Mouse (Mus musculus) CH12.LX (cell line): Measurements from ENCODE around the gene Sectm1a. TPM values are rescaled to one million over a fixed set of nuclear protein-coding genes. Genes with fewer than 3 reads are reported as not detected.

Experiments used
- DNase-seq: peaks from one replicate; pipeline ENCODE4 v3.0.0-alpha.2; 2013; ENCODE audit errors: extremely low read depth
- H3K27ac ChIP-seq: 2 replicates; pipeline ENCODE4 v1.5.1; 2012; ENCODE audit warnings: low read depth, mild to moderate bottlenecking, control low read depth, moderate library complexity; ENCODE audit not compliant: insufficient read depth
- H3K27me3 ChIP-seq: replicated peaks from 2 replicates; pipeline ENCODE3; 2012; ENCODE audit warnings: inconsistent platforms
- H3K36me3 ChIP-seq, 2 experiments: replicated peaks in 1 of 2; 2 replicates each; pipeline versions ENCODE3 to v1.6.1; 2012; ENCODE audit warnings: inconsistent platforms in 1 of 2, low read length in 1 of 2, mild to moderate bottlenecking in 1 of 2, mixed read lengths in 1 of 2, moderate library complexity in 1 of 2; ENCODE audit not compliant: control insufficient read depth in 1 of 2, insufficient read depth in 1 of 2
- H3K4me1 ChIP-seq, 2 experiments: 2 replicates each; pipeline ENCODE4 v1.6.1; 2012; ENCODE audit warnings: inconsistent platforms in 1 of 2, moderate library complexity in 1 of 2; ENCODE audit not compliant: insufficient read depth in 2 of 2, control insufficient read depth in 1 of 2
- H3K4me2 ChIP-seq: 2 replicates; pipeline ENCODE4 v1.6.1; 2012; ENCODE audit warnings: low read depth, mild to moderate bottlenecking, control low read depth; ENCODE audit not compliant: poor library complexity, insufficient read depth, severe bottlenecking
- H3K4me3 ChIP-seq, 3 experiments: fragments of 150-350 bp in 1 of 3; sonication (generic) in 1 of 3; replicated peaks in 1 of 3; 2 replicates each; pipeline versions ENCODE3 to v1.5.1; 2011 to 2012; ENCODE audit warnings: low read depth in 2 of 3, low read length in 2 of 3, mild to moderate bottlenecking in 2 of 3, moderate library complexity in 2 of 3, control low read depth in 1 of 3, improper control_type of control experiment in 1 of 3, inconsistent platforms in 1 of 3, mixed read lengths in 1 of 3; ENCODE audit not compliant: poor library complexity in 1 of 3
- H3K79me2 ChIP-seq: replicated peaks from 2 replicates; pipeline ENCODE4 v1.6.1; 2012; ENCODE audit warnings: mild to moderate bottlenecking, moderate library complexity; ENCODE audit not compliant: control insufficient read depth, poor library complexity, insufficient read depth, severe bottlenecking; ENCODE audit errors: extremely low read depth
- H3K9ac ChIP-seq: 2 replicates; pipeline ENCODE4 v1.6.1; 2012; ENCODE audit warnings: low read depth, mild to moderate bottlenecking, control low read depth, moderate library complexity; ENCODE audit not compliant: insufficient read depth
- H3K9me3 ChIP-seq: replicated peaks from 2 replicates; pipeline ENCODE3; 2012; ENCODE audit warnings: low read length, inconsistent platforms, mixed read lengths
- BHLHE40 ChIP-seq: IDR thresholded peaks from 2 replicates; pipeline ENCODE4 v1.6.1; 2011; ENCODE audit warnings: mild to moderate bottlenecking, low read depth, low read length, improper control_type of control experiment
- CHD1 ChIP-seq: IDR thresholded peaks from 2 replicates; pipeline ENCODE4 v1.6.1; 2012; ENCODE audit warnings: low read depth, low read length, improper control_type of control experiment, inconsistent platforms
- CHD2 ChIP-seq: IDR thresholded peaks from 2 replicates; pipeline ENCODE4 v1.6.1; 2011; ENCODE audit warnings: low read length, improper control_type of control experiment
- CTCF ChIP-seq, 2 experiments: IDR thresholded peaks in 1 of 2; conservative IDR thresholded peaks in 1 of 2; 2 replicates each; pipeline ENCODE4 v1.5.1; 2011 to 2012; ENCODE audit warnings: low read depth in 2 of 2, low read length in 2 of 2, improper control_type of control experiment in 1 of 2, inconsistent platforms in 1 of 2, mild to moderate bottlenecking in 1 of 2, moderate library complexity in 1 of 2
- E2F4 ChIP-seq: IDR thresholded peaks from 2 replicates; pipeline ENCODE4 v1.6.1; 2011; ENCODE audit warnings: low read depth, low read length, improper control_type of control experiment; ENCODE audit not compliant: insufficient replicate concordance
- ELF1 ChIP-seq: IDR thresholded peaks from 2 replicates; pipeline ENCODE4 v1.6.1; 2014; ENCODE audit warnings: low read depth, mild to moderate bottlenecking, inconsistent platforms, low read length, improper control_type of control experiment
- EP300 ChIP-seq: IDR thresholded peaks from 2 replicates; pipeline ENCODE4 v1.6.1; 2011; ENCODE audit warnings: low read length, improper control_type of control experiment
- GABPA ChIP-seq: IDR thresholded peaks from 2 replicates; pipeline ENCODE4 v1.6.1; 2012; ENCODE audit warnings: low read depth, low read length, improper control_type of control experiment, inconsistent platforms; ENCODE audit not compliant: insufficient replicate concordance
- IRF4 ChIP-seq: IDR thresholded peaks from 2 replicates; pipeline ENCODE4 v1.6.1; 2014; ENCODE audit warnings: low read depth, mild to moderate bottlenecking, inconsistent platforms, low read length, improper control_type of control experiment
- JUND ChIP-seq: conservative IDR thresholded peaks from 2 replicates; pipeline ENCODE4 v1.6.1; 2011; ENCODE audit warnings: low read depth, low read length, improper control_type of control experiment
- MAFK ChIP-seq: IDR thresholded peaks from 2 replicates; pipeline ENCODE4 v1.6.1; 2011; ENCODE audit warnings: low read length, improper control_type of control experiment; ENCODE audit not compliant: insufficient replicate concordance
- MAX ChIP-seq: IDR thresholded peaks from 2 replicates; pipeline ENCODE4 v1.6.1; 2011; ENCODE audit warnings: low read length, improper control_type of control experiment
- MAZ ChIP-seq: IDR thresholded peaks from 2 replicates; pipeline ENCODE4 v1.6.1; 2012; ENCODE audit warnings: low read depth, mild to moderate bottlenecking, inconsistent platforms, low read length, improper control_type of control experiment, moderate library complexity
- MEF2A ChIP-seq: IDR thresholded peaks from 2 replicates; pipeline ENCODE4 v1.6.1; 2014; ENCODE audit warnings: low read depth, mild to moderate bottlenecking, inconsistent platforms, low read length, improper control_type of control experiment, borderline replicate concordance
- MXI1 ChIP-seq: IDR thresholded peaks from 2 replicates; pipeline ENCODE4 v1.6.1; 2011; ENCODE audit warnings: mild to moderate bottlenecking, low read depth, low read length, improper control_type of control experiment
- MYC ChIP-seq: IDR thresholded peaks from 2 replicates; pipeline ENCODE4 v1.6.1; 2011; ENCODE audit warnings: low read depth, mild to moderate bottlenecking, improper control_type of control experiment, low read length
- PAX5 ChIP-seq: IDR thresholded peaks from 2 replicates; pipeline ENCODE4 v1.6.1; 2012; ENCODE audit warnings: low read length, inconsistent platforms, mixed read lengths
- POLR2A ChIP-seq: IDR thresholded peaks from 2 replicates; pipeline ENCODE4 v1.6.1; 2011; ENCODE audit warnings: low read depth, mild to moderate bottlenecking, improper control_type of control experiment, low read length
- POLR2AphosphoS2 ChIP-seq: IDR thresholded peaks from 2 replicates; pipeline ENCODE4 v1.6.1; 2011; ENCODE audit warnings: low read depth, low read length, improper control_type of control experiment
- RAD21 ChIP-seq: IDR thresholded peaks from 2 replicates; pipeline ENCODE4 v1.6.1; 2011; ENCODE audit warnings: low read depth, mild to moderate bottlenecking, low read length, improper control_type of control experiment, moderate library complexity
- RCOR1 ChIP-seq: conservative IDR thresholded peaks from 2 replicates; pipeline ENCODE4 v1.6.1; 2012; ENCODE audit warnings: low read depth, mild to moderate bottlenecking, inconsistent platforms, low read length, improper control_type of control experiment
- SIN3A ChIP-seq: IDR thresholded peaks from 2 replicates; pipeline ENCODE4 v1.6.1; 2012; ENCODE audit warnings: low read length, improper control_type of control experiment, inconsistent platforms
- SMC3 ChIP-seq: IDR thresholded peaks from 2 replicates; pipeline ENCODE4 v1.6.1; 2011; ENCODE audit warnings: low read depth, low read length, improper control_type of control experiment
- TBP ChIP-seq: conservative IDR thresholded peaks from 2 replicates; pipeline ENCODE4 v1.6.1; 2011; ENCODE audit warnings: low read depth, low read length, improper control_type of control experiment
- TCF12 ChIP-seq: IDR thresholded peaks from 2 replicates; pipeline ENCODE4 v1.6.1; 2014; ENCODE audit warnings: low read depth, mild to moderate bottlenecking, inconsistent platforms, low read length, improper control_type of control experiment
- UBTF ChIP-seq: IDR thresholded peaks from 2 replicates; pipeline ENCODE4 v1.6.1; 2012; ENCODE audit warnings: low read depth, mild to moderate bottlenecking, inconsistent platforms, low read length, improper control_type of control experiment, moderate library complexity
- USF2 ChIP-seq: conservative IDR thresholded peaks from 2 replicates; pipeline ENCODE4 v1.6.1; 2011; ENCODE audit warnings: low read depth, low read length, improper control_type of control experiment
- ZKSCAN1 ChIP-seq: IDR thresholded peaks from 2 replicates; pipeline ENCODE4 v1.6.1; 2012; ENCODE audit warnings: low read depth, inconsistent platforms, low read length, improper control_type of control experiment, borderline replicate concordance
- ZMIZ1 ChIP-seq: IDR thresholded peaks from 2 replicates; pipeline ENCODE4 v1.6.1; 2012; ENCODE audit warnings: low read depth, mild to moderate bottlenecking, inconsistent platforms, low read length, improper control_type of control experiment
- ZNF384 ChIP-seq: IDR thresholded peaks from 2 replicates; pipeline ENCODE4 v1.6.1; 2012; ENCODE audit warnings: low read depth, low read length, improper control_type of control experiment, inconsistent platforms
- dilution Hi-C: fragments of 300-500 bp; cut with MboI; formaldehyde crosslinking; loops from 2 replicates; pipeline ENCODE4 v1.14.3; 2020; ENCODE audit warnings: low sequenced_read_pairs; ENCODE audit not compliant: extremely low pct_unique_long_range_greater_than_20kb, extremely low pct_ligation_motif_present
- in situ Hi-C: fragments of 300-500 bp; cut with MboI; formaldehyde crosslinking; loops from 3 replicates; pipeline ENCODE4 v1.14.3; 2019; ENCODE audit warnings: low sequenced_read_pairs, low pct_ligation_motif_present, low pct_unique_long_range_greater_than_20kb, mixed read lengths
- polyA plus RNA-seq: library from polyadenylated mRNA; unstranded; fragments of >175 nt; gene quantifications from 2 replicates; pipeline ENCODE4 v1.2.1, GENCODE M21; 2012; ENCODE audit warnings: low read depth; ENCODE audit not compliant: insufficient read length
- total RNA-seq, 2 experiments: library from RNA; depleted of rRNA; stranded (reverse); fragments of 300-350 nt in 1 of 2; fragments of >200 nt in 1 of 2; gene quantifications; 2 replicates each; pipeline ENCODE4 v1.2.3; 2012 to 2014

Gene Sectm1a
- total and polyA plus RNA-seq, 3 experiments, result 0.08 TPM; not detected in 2

DNA sequence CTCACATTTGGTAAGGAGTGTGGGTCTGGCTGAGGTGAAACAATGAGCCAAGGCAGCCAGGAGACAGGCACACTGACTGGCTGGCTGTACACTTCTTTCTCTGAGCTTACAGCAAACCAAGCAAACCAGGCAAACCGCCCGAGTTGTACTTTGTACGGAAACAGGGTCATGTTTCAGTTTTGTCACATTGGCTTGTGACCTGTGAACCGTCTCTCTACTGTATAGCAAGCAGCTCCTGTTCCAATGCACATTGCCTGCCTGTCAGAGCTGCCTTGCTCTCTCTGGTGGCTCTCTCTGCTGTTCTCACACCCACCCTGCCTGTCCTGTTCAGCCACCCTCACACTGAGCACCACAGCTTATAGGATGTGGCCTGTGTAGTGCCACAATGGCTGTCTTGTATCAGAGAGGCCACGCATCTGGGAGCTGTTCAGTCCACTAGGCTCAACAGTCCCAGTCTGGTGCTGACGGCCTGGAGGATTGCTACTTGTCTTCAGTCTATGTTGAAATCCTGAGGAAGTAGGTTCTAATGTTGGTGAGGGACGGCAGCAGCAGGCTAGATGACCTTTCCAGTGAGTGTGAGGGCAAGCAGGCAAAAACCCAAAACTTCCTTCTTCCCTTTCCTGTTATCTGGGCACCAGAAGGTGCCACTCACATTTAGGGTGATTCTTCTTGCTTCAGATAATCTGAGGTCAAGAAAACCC, 24.3 kb downstream of the Sectm1a start:
- no peak for DNase-seq
- peaks cover 0 to 9% of the 10 kb centered on the region in 2 experiments; a peak in 1 of 4 replicates for H3K4me1 ChIP-seq
- TF ChIP-seq POLR2A (no peak), CTCF (conservative IDR thresholded peaks at IDR 0.05 in 1 of 2, IDR thresholded peaks at IDR 0.05 in 1 of 2; ENCODE audit: low read depth in 2 of 2, low read length in 2 of 2) (no peak), MXI1 (no peak), ZKSCAN1 (no peak), MAZ (no peak), MAFK (no peak), E2F4 (no peak), ELF1 (no peak), RCOR1 (no peak), ZNF384 (no peak)
- dilution Hi-C loops, result no loop called here
- H3K4me2 ChIP-seq, result no peak overlapping the region
- no peaks in the 10 kb centered on the region for H3K9me3 ChIP-seq
- no peak overlapping the region for H3K27ac ChIP-seq
- H3K27me3 ChIP-seq, result peaks cover 17% of the 10 kb centered on the region
- H3K36me3 ChIP-seq, result no peaks in the 10 kb centered on the region
- H3K4me3 ChIP-seq, result no peak overlapping the region
- no peak overlapping the region for H3K9ac ChIP-seq
- no peaks in the 10 kb centered on the region for H3K79me2 ChIP-seq
- in situ Hi-C loops, result no loop called here

DNA sequence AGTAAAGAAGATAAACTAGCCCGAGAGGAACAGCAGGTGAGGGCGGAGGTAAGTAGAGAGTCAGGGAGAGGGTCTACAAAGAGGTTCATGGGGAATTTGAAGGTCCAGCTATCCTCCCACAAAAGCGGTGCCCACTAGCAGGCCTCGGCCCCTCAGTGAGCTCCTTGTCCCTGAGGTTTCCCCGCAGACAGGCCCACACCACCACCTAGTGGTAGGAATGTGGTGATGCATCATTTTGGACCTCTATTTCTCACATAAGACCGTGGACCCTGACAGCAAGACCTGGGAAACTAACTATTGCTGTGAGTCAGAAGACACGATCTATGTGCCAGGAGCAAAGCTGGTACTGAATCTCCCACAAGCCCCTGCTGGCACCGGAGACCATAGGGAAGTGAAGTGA, 27.5 kb downstream of the Sectm1a start:
- Histone ChIP-seq H3K27ac (no peak overlapping the region), H3K4me1 (peaks cover 0 to 9% of the 10 kb centered on the region in 2 experiments; a peak in 1 of 4 replicates), H3K27me3 (peaks cover 16% of the 10 kb centered on the region), H3K4me3 (no peak overlapping the region), H3K9me3 (no peaks in the 10 kb centered on the region), H3K4me2 (no peak overlapping the region), H3K79me2 (no peaks in the 10 kb centered on the region), H3K36me3 (no peaks in the 10 kb centered on the region), H3K9ac (no peak overlapping the region)
- DNase-seq, result peak; percentile 84
- dilution Hi-C loops (no loop called here), in situ Hi-C loops (loop anchor here (5.0 kb wide), 1 partner anchor 36 kb away; no protein-coding TSS in a partner anchor)
- TF ChIP-seq CHD1, result no peak
- TF ChIP-seq ZMIZ1, result no peak
- TF ChIP-seq JUND, result no peak; the same call in 1 of the 2 replicates
- TF ChIP-seq USF2, result no peak
- no peak for TF ChIP-seq POLR2A
- TF ChIP-seq TCF12, result peak; percentile 50; the same call in 1 of the 2 replicates
- no peak; the same call in 1 of the 2 replicates for TF ChIP-seq MXI1
- TF ChIP-seq MAZ, result peak; percentile 62; the same call in 1 of the 2 replicates
- no peak for TF ChIP-seq POLR2AphosphoS2
- peak; percentile 76 for TF ChIP-seq SIN3A
- TF ChIP-seq UBTF, result no peak
- TF ChIP-seq EP300, result no peak
- TF ChIP-seq MEF2A, result peak; percentile 50; the same call in 1 of the 2 replicates
- TF ChIP-seq CTCF (conservative IDR thresholded peaks at IDR 0.05 in 1 of 2, IDR thresholded peaks at IDR 0.05 in 1 of 2; ENCODE audit: low read depth in 2 of 2, low read length in 2 of 2), result peak; percentile 88 to 98
- TF ChIP-seq ELF1, result 0 out of 2 replicates have a peak, but pooled peaks have one; percentile 19
- TF ChIP-seq MYC, result 0 out of 2 replicates have a peak, but pooled peaks have one; percentile 48
- TF ChIP-seq ZNF384, result no peak
- TF ChIP-seq SMC3, result peak; percentile 89
- no peak for TF ChIP-seq GABPA
- no peak; the same call in none of the 2 replicates for TF ChIP-seq RAD21
- TF ChIP-seq MAX, result peak; percentile 43
- no peak for TF ChIP-seq TBP
- TF ChIP-seq ZKSCAN1, result no peak
- 0 out of 2 replicates have a peak, but pooled peaks have one; percentile 19 for TF ChIP-seq CHD2
- peak; percentile 35; the same call in 1 of the 2 replicates for TF ChIP-seq IRF4
- no peak for TF ChIP-seq E2F4
- no peak for TF ChIP-seq PAX5
- 0 out of 2 replicates have a peak, but pooled peaks have one; percentile 11 for TF ChIP-seq BHLHE40
